Mouse (Mus musculus) lung, embryonic 14.5 days (tissue): ENCODE results near the gene Ccnd3. TPM values are rescaled to one million over a fixed set of nuclear protein-coding genes. Genes with fewer than 3 reads are reported as not detected.

Experiments
- ATAC-seq: fragments of 200-750 bp; cut with Nextera tagmentation; 2 replicates; pipeline ENCODE4 v1.8.0; 2017; ENCODE audit warnings: mild to moderate bottlenecking, moderate TSS enrichment, moderate library complexity; ENCODE audit not compliant: insufficient read depth
- DNase-seq: peaks from one replicate; pipeline ENCODE4 v3.0.0-alpha.2; 2015
- H3K27ac ChIP-seq: fragments of 300-500 bp; sonication (generic); 2 replicates; pipeline ENCODE4 v1.5.1; 2014; ENCODE audit warnings: low read depth, mild to moderate bottlenecking, moderate library complexity
- H3K27me3 ChIP-seq: fragments of 300-500 bp; sonication (generic); 2 replicates; pipeline ENCODE4 v1.6.1; 2014; ENCODE audit warnings: low read length, control low read depth; ENCODE audit not compliant: insufficient read depth
- H3K36me3 ChIP-seq: fragments of 300-500 bp; sonication (generic); 2 replicates; pipeline ENCODE4 v1.6.1; 2014; ENCODE audit warnings: control low read depth; ENCODE audit not compliant: insufficient read depth
- H3K4me1 ChIP-seq: fragments of 300-500 bp; sonication (generic); 2 replicates; pipeline ENCODE4 v1.6.1; 2014; ENCODE audit warnings: antibody characterized with exemption, control low read depth; ENCODE audit not compliant: insufficient read depth
- H3K4me2 ChIP-seq: fragments of 300-500 bp; sonication (generic); 2 replicates; pipeline ENCODE4 v1.6.1; 2014; ENCODE audit warnings: mild to moderate bottlenecking
- H3K4me3 ChIP-seq: fragments of 300-500 bp; sonication (generic); 2 replicates; pipeline ENCODE4 v1.5.1; 2014; ENCODE audit warnings: low read depth, low read length
- H3K9ac ChIP-seq: fragments of 300-500 bp; sonication (generic); 2 replicates; pipeline ENCODE4 v1.6.1; 2014
- H3K9me3 ChIP-seq: fragments of 300-500 bp; sonication (generic); 2 replicates; pipeline ENCODE4 v1.6.1; 2016; ENCODE audit warnings: low read depth, low read length, control low read depth
- CTCF ChIP-seq: IDR thresholded peaks from 2 replicates; pipeline ENCODE4 v1.5.1; 2016; ENCODE audit warnings: antibody characterized with exemption, low read depth
- WGBS: fragments of 180-500 bp; shearing (Covaris S2); extraction: QIAGEN DNeasy Blood & Tissue Kit; methylation state at CpG from one replicate; pipeline ENCODE4 v1.1.7; 2014; 5-methylcytosine and 5-hydroxymethylcytosine counted together
- polyA plus RNA-seq: library from polyadenylated mRNA; unstranded; fragments of >200 nt; fragmentation: Nextera tagmentation; extraction: Ambion mirVana; gene quantifications from 2 replicates; pipeline ENCODE4 v1.2.1, GENCODE M21; 2014

The Ccnd3 gene
- polyA plus RNA-seq, 1 experiment from 2014 or later: 308 TPM

DNA sequence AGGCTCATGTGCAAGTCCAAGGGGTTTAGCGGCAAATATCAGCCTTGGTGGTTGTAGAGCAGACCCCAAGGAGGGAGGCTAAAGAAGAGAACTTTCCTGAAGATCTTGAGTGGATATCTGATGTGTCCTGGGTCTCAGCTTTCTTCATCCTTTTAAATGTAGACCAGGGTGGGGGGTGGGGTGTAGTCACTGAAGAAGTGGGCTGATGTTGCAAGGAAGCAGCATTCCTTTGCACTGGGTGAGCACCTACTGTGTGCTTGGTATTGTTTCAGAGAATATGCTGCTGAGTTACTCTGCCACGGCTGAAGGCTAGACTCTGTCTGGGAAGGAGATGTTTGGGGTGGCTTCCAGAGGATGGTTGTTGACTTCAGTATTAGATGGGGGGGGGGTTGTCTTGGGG lies 715 bp downstream of the Ccnd3 start:
- TF ChIP-seq CTCF: no peak
- Histone ChIP-seq H3K27me3 (no peaks in the 10 kb centered on the region), H3K4me1 (peaks cover 12% of the 10 kb centered on the region), H3K4me2 (peak overlapping the region; percentile 78), H3K4me3 (peak overlapping the region; percentile 40), H3K27ac (peak overlapping the region; percentile 21; the same call in 1 of the 2 replicates), H3K9ac (no peak overlapping the region), H3K9me3 (no peaks in the 10 kb centered on the region), H3K36me3 (no peaks in the 10 kb centered on the region)
- WGBS: 54% methylated on average over 2 of the region's 2 CpGs
- DNase-seq (no peak), ATAC-seq (no peak)

DNA sequence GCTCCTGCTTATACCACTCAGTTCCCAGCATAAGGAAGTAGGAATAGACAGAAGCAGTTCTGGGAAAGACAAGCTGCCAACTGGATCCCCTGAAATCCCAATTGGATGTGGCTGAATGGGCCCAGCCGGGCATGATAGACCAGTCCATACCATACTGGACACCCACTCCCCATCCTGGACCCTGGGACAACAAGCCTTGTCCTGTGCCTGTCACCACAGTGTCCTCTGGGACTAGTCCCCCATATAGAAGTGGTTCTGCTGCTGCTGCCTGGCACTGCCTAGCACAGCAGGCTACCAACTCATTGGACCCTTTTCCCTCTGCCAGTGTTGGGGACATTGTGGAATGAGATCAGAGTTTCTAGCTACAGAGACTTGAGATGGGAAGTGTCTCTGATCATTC lies 1.2 kb downstream of the Ccnd3 start:
- WGBS: 87% methylated on average over 1 of the region's 1 CpGs
- Histone ChIP-seq H3K27ac (no peak overlapping the region), H3K4me3 (no peak overlapping the region), H3K9ac (no peak overlapping the region), H3K4me1 (peaks cover 10% of the 10 kb centered on the region), H3K27me3 (no peaks in the 10 kb centered on the region), H3K4me2 (peak overlapping the region; percentile 78; the same call in 1 of the 2 replicates), H3K36me3 (no peaks in the 10 kb centered on the region), H3K9me3 (no peaks in the 10 kb centered on the region)
- TF ChIP-seq CTCF: no peak
- ATAC-seq (no peak), DNase-seq (no peak)

DNA sequence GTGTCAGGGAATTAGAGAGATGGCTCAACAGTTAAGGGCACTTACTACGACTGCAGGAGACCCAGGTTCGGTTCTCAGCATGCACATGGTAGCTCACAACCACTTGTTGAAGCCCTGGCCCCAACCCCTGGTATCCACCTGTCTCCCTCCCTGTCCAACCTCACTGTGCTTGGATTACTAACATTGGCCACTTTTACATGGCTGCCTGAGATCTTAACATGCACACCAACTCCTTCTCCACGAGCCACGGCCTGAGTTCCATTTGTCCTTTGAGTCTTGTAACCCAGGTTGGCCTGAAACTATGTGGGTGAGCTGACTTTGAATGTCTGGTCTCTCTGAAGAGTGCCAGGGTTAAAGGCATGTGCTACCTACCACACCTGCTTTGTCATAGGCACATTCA lies 1.8 kb downstream of the Ccnd3 start:
- 93% methylated on average over 4 of the region's 4 CpGs for WGBS
- DNase-seq (no peak), ATAC-seq (no peak)
- Histone ChIP-seq H3K9me3 (no peaks in the 10 kb centered on the region), H3K4me3 (no peak overlapping the region), H3K9ac (no peak overlapping the region), H3K27me3 (no peaks in the 10 kb centered on the region), H3K4me2 (no peak overlapping the region), H3K36me3 (no peaks in the 10 kb centered on the region), H3K27ac (no peak overlapping the region), H3K4me1 (peaks cover 12% of the 10 kb centered on the region)
- TF ChIP-seq CTCF: no peak

DNA sequence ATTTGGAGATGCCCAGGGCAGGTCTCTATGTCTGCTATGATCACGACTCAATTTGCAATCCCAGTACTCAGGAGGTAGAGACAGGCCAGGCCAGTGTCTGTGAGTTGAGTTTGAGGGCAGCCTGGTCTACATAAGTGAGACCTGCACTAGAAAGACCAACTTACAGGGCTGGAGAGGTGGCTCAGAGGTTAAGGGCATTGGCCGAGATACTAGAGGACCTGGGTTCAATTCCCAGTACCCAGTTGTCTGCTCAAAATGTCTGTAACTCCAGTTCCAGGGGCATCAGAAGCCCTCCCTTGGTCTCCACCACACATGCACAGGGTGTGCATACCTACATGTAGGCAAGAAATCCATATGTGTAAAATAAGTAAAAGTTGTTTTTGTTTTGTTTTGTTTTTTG lies 2.7 kb downstream of the Ccnd3 start:
- ATAC-seq (no peak), DNase-seq (no peak)
- TF ChIP-seq CTCF: no peak
- no peaks in the 10 kb centered on the region for H3K9me3 ChIP-seq
- peak overlapping the region; percentile 37; the same call in 1 of the 2 replicates for H3K27ac ChIP-seq
- H3K4me3 ChIP-seq: no peak overlapping the region
- H3K27me3 ChIP-seq: no peaks in the 10 kb centered on the region
- H3K4me1 ChIP-seq: peaks cover 15% of the 10 kb centered on the region
- H3K36me3 ChIP-seq: no peaks in the 10 kb centered on the region
- H3K4me2 ChIP-seq: peak overlapping the region; percentile 47
- 63% methylated on average over 2 of the region's 2 CpGs for WGBS
- H3K9ac ChIP-seq: no peak overlapping the region

DNA sequence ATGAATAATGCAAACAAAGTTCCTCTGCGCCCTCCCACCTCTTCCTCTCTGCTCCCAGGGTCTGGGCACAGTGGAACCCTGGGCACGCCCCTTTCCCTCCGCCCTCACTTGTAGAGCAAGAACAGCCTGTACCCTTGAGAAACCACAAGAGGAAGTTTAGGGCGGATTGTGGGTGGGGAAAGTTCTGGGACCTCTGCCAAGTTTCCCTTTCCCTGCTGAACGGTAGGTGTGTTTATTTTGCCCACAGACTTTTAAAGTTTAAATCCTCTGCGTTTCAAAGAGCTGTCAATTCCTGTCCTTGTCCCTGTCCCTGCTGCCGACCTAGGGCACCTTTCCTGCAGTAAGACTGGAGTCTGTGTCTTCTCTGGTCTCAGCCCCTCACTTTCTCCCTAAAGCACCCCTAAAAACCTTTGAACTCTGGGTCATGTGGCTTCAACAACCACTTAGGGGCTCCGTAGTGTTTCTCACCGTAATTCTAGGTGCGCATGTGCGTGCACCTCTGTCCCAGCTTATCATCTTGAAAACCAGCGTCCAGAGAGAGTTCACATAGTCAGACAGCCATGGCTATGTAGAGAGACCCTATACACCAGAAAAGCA lies 3.3 kb downstream of the Ccnd3 start:
- Histone ChIP-seq H3K9ac (no peak overlapping the region), H3K4me2 (peak overlapping the region; percentile 47)
- no peak for TF ChIP-seq CTCF

DNA sequence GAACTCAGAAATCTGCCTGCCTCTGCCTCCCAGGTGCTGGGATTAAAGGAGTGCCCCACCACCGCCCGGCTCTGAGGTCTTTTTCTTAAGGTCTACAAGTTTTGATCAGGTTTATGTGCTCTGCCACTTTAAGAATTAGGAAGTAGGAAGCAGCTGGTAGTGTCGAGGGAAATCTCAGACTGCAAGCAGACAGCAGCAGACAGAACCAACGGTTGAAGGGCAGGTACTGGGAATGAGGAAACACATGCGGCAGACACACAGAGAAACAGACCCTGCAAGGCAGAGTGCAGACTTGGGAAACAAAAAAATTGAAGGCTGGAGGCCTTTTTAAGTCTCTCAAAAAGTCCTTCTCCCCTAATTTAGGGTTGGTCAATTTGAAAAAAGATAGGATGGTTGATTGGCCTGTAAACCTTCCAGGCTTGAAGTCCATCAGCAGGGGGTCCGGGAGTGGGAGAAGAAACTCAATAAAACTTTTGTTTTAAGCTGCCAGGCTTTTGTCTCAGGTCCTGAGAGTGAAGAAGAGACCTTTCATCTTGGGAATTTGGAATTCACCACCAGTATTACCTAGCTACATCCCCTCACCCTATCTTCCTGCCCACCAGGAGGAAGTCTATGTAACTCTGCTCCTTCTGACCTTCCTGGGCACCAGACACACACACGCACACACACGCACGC lies 4.3 kb downstream of the Ccnd3 start:
- no peak for ATAC-seq

More for the DNA sequence above, 3.3 kb downstream of the Ccnd3 start:
- peak; percentile 71 for ATAC-seq
- peaks cover 17% of the 10 kb centered on the region for H3K4me1 ChIP-seq
- H3K27ac ChIP-seq: peak overlapping the region; percentile 37
- H3K36me3 ChIP-seq: no peaks in the 10 kb centered on the region
- DNase-seq: peak; percentile 98
- H3K9me3 ChIP-seq: no peaks in the 10 kb centered on the region
- no peak overlapping the region for H3K4me3 ChIP-seq
- H3K27me3 ChIP-seq: no peaks in the 10 kb centered on the region
- WGBS: 7% methylated on average over 12 of the region's 12 CpGs

More for the DNA sequence above, 4.3 kb downstream of the Ccnd3 start:
- no peak for TF ChIP-seq CTCF
- H3K27me3 ChIP-seq: no peaks in the 10 kb centered on the region
- H3K27ac ChIP-seq: no peak overlapping the region
- H3K36me3 ChIP-seq: no peaks in the 10 kb centered on the region
- H3K9me3 ChIP-seq: no peaks in the 10 kb centered on the region
- H3K4me1 ChIP-seq: peaks cover 26% of the 10 kb centered on the region
- 62% methylated on average over 9 of the region's 9 CpGs for WGBS
- H3K4me3 ChIP-seq: no peak overlapping the region
- no peak overlapping the region for H3K4me2 ChIP-seq
- no peak for DNase-seq
- H3K9ac ChIP-seq: no peak overlapping the region
